Mouse (Mus musculus): ENCODE measurements around the gene Ooep.

GRCm38 (mm10) chr9:78401596-78401995 is 23.1 kb upstream of the Ooep start:
- TF ChIP-seq CTCF (IDR thresholded peaks at IDR 0.05; ENCODE audit: borderline replicate concordance, extremely low read depth, insufficient read depth, insufficient read length) (no peak), POLR2A (IDR thresholded peaks at IDR 0.05; ENCODE audit: borderline replicate concordance, extremely low read depth, insufficient read depth, insufficient read length, poor library complexity, severe bottlenecking) (no peak)
